Mouse (Mus musculus) embryonic facial prominence, embryonic 10.5 days (tissue): Measurements from ENCODE around the gene Slc7a11. TPM values are rescaled to one million over a fixed set of nuclear protein-coding genes. Genes with fewer than 3 reads are reported as not detected.

Experiments
- DNase-seq: peaks from one replicate; pipeline ENCODE4 v3.0.0-alpha.2; 2017; ENCODE audit warnings: low spot score
- H3K27ac ChIP-seq: fragments of 300-500 bp; sonication (generic); replicated peaks from 2 replicates; pipeline ENCODE4 v1.5.1; 2016; ENCODE audit warnings: mild to moderate bottlenecking
- H3K27me3 ChIP-seq: fragments of 300-500 bp; sonication (generic); replicated peaks from 2 replicates; pipeline ENCODE4 v1.6.1; 2016; ENCODE audit warnings: low read depth, mild to moderate bottlenecking; ENCODE audit not compliant: poor library complexity, severe bottlenecking
- H3K36me3 ChIP-seq: fragments of 300-500 bp; sonication (generic); replicated peaks from 2 replicates; pipeline ENCODE4 v1.6.1; 2016; ENCODE audit warnings: mild to moderate bottlenecking, moderate library complexity
- H3K4me1 ChIP-seq: fragments of 300-500 bp; sonication (generic); 2 replicates; pipeline ENCODE4 v1.6.1; 2016
- H3K4me3 ChIP-seq: fragments of 300-500 bp; sonication (generic); 2 replicates; pipeline ENCODE4 v1.5.1; 2016; ENCODE audit warnings: mild to moderate bottlenecking, moderate library complexity
- H3K9me3 ChIP-seq: fragments of 300-500 bp; sonication (generic); 2 replicates; pipeline ENCODE4 v1.6.1; 2016; ENCODE audit warnings: mild to moderate bottlenecking
- WGBS: fragments of 180-500 bp; shearing (Covaris S2); methylation state at CpG from one replicate; pipeline ENCODE4 v1.1.7; 2016; 5-methylcytosine and 5-hydroxymethylcytosine counted together
- polyA plus RNA-seq: library from polyadenylated mRNA; unstranded; fragments of >200 nt; fragmentation: Nextera tagmentation; extraction: Ambion mirVana; gene quantifications from 2 replicates; pipeline ENCODE4 v1.2.1, GENCODE M21; 2016

Slc7a11 gene
- polyA plus RNA-seq: 1.3 and 1.5 TPM in 2 replicates

DNA sequence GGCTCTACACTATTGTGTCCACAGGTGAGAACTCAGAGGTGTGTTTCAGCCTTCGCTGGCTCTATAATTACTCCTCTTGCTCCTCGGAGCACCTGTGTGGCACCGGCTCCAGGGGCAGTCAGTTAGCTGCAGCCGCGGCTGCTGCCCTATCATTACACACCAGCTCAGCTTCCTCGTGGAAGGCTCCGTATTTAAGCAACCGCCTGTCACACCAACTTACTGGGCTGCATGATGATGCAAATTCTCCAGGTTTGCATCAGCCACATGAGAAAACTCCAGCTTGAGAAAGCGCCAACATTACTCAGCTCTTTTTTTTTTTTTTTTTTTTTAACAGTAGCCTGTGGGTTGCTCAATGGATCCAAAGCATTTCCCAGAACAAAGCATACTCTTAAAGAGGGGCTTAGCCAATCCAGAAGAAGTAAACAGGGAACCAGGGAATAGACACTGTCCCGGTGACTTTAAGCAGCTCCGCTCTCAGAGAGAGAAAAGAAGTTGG is at the start of gene Slc7a11:
Slc7a11 (minus strand) TSS at position 194 of the 496 bp plus-strand sequence.
- Histone ChIP-seq H3K9me3 (no peaks in the 10 kb centered on the region), H3K27ac (peak within 1 kb of the TSS; percentile 67), H3K36me3 (no peaks in the 10 kb centered on the region), H3K27me3 (no peaks in the 10 kb centered on the region), H3K4me1 (peaks cover 33% of the 10 kb centered on the region), H3K4me3 (peak within 1 kb of the TSS; percentile 52)
- DNase-seq: peak; percentile 63
- WGBS: 2% methylated on average over 11 of the region's 11 CpGs

DNA sequence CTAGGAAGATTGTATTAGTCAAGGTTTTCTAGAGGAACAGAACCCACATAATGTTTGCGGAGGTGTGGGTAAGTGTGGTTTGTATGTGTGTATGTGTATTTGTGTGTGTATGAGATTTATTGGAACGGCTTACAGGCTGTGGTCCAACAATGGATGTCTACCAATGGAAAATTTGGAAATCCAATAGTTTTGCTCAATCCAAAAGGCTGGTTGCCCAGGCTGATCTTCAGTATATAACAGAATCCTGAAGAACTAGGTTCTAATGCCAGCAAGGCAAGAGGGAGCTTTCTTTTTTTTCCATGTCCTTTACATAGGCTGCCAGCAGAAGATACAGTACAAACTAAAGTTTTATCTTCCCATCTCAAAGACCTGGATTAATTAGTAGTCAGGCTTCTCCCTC is 48.3 kb upstream of the Slc7a11 start:
- no peaks in the 10 kb centered on the region for H3K27me3 ChIP-seq
- H3K4me3 ChIP-seq: no peak overlapping the region
- no peak overlapping the region for H3K27ac ChIP-seq
- H3K4me1 ChIP-seq: no peaks in the 10 kb centered on the region
- H3K9me3 ChIP-seq: 0 out of 2 replicates have a peak, but pooled peaks cover 3% of the 10 kb centered on the region
- DNase-seq: no peak
- 98% methylated on average over 2 of the region's 2 CpGs for WGBS
- H3K36me3 ChIP-seq: no peaks in the 10 kb centered on the region

DNA sequence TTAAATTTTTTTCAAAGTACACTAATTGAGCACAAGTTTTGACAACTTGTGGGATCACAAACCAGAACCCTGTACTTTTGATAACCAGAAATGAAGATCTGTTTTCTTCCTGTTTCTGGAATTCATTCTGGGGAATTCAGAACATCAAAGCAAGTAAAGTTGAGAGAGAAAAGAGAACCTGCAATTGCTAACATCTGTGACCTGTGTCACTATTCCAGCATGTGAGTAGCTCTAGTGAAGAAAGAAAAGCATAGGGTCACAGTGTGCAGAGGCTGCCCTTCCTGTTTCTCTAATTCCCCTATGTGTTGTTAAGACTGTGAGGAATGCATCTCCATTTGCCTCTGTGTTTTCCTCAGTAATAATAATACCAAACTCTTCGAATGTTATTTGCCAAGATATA is 40.7 kb upstream of the Slc7a11 start:
- H3K4me1 ChIP-seq: peaks cover 23% of the 10 kb centered on the region
- H3K36me3 ChIP-seq: no peaks in the 10 kb centered on the region
- no peaks in the 10 kb centered on the region for H3K27me3 ChIP-seq
- peak; percentile 31 for DNase-seq
- H3K9me3 ChIP-seq: no peaks in the 10 kb centered on the region
- H3K4me3 ChIP-seq: no peak overlapping the region
- H3K27ac ChIP-seq: no peak overlapping the region
- WGBS: 32% methylated on average over 1 of the region's 1 CpGs

DNA sequence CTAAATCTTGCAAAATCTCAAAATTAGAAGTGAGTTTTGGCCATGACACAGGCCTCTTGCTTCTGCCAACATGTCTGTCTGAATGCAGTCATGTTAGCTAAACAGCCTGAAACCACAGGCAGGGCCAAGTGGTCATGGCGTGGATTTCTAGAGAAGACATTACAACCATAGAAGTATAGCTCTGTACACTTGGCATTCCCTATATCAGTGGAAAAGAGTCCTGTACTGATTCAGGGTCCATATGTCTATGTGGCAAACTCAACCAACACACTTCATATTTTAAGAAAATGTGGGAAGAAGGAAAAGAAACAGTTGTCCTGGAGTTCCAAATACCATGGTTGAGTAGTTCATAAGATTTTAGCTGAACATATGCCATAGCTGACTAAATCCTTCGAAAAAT is 18.8 kb upstream of the Slc7a11 start:
- Histone ChIP-seq H3K4me1 (no peaks in the 10 kb centered on the region), H3K27me3 (no peaks in the 10 kb centered on the region), H3K36me3 (no peaks in the 10 kb centered on the region), H3K27ac (no peak overlapping the region), H3K4me3 (no peak overlapping the region), H3K9me3 (no peaks in the 10 kb centered on the region)
- DNase-seq: no peak
- 88% methylated on average over 2 of the region's 2 CpGs for WGBS

- H3K27ac ChIP-seq: no peak overlapping the region
- H3K4me3 ChIP-seq: no peak overlapping the region
- WGBS: 91% methylated on average over 5 of the region's 5 CpGs
- no peaks in the 10 kb centered on the region for H3K4me1 ChIP-seq
- H3K9me3 ChIP-seq: no peaks in the 10 kb centered on the region
- H3K27me3 ChIP-seq: no peaks in the 10 kb centered on the region
- no peak for DNase-seq
- H3K36me3 ChIP-seq: no peaks in the 10 kb centered on the region
These were observed 13.7 kb upstream of the Slc7a11 start for GRCm38 (mm10) chr3:50457136-50457535.

GRCm38 (mm10) chr3:50456564-50456963 is 13.2 kb upstream of the Slc7a11 start:
- no peaks in the 10 kb centered on the region for H3K27me3 ChIP-seq
- no peaks in the 10 kb centered on the region for H3K4me1 ChIP-seq
- 86% methylated on average over 4 of the region's 4 CpGs for WGBS
- H3K27ac ChIP-seq: no peak overlapping the region
- no peaks in the 10 kb centered on the region for H3K9me3 ChIP-seq
- no peak for DNase-seq
- no peaks in the 10 kb centered on the region for H3K36me3 ChIP-seq
- H3K4me3 ChIP-seq: no peak overlapping the region

DNA sequence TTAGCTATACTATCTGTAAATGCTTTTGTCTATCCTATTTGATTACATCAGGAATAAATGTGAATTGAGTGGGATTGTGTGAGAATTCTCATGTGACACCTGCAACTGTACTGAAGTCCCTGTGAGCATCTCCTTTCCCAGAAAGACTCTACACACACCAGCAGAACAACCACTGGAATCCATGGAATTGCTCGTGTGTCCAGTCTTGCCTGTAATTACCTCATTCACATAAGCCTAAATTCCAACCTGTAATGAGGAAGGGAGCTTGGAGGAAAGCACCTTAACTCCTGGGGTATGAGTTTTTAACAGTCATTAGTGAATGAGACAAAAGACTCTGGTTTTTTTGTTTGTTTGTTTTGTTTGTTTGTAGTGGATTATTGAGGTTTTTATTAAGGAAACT is 12.6 kb upstream of the Slc7a11 start:
- Histone ChIP-seq H3K36me3 (no peaks in the 10 kb centered on the region), H3K4me3 (no peak overlapping the region), H3K4me1 (no peaks in the 10 kb centered on the region), H3K27ac (no peak overlapping the region), H3K9me3 (no peaks in the 10 kb centered on the region), H3K27me3 (no peaks in the 10 kb centered on the region)
- 64% methylated on average over 1 of the region's 1 CpGs for WGBS
- DNase-seq: no peak

DNA sequence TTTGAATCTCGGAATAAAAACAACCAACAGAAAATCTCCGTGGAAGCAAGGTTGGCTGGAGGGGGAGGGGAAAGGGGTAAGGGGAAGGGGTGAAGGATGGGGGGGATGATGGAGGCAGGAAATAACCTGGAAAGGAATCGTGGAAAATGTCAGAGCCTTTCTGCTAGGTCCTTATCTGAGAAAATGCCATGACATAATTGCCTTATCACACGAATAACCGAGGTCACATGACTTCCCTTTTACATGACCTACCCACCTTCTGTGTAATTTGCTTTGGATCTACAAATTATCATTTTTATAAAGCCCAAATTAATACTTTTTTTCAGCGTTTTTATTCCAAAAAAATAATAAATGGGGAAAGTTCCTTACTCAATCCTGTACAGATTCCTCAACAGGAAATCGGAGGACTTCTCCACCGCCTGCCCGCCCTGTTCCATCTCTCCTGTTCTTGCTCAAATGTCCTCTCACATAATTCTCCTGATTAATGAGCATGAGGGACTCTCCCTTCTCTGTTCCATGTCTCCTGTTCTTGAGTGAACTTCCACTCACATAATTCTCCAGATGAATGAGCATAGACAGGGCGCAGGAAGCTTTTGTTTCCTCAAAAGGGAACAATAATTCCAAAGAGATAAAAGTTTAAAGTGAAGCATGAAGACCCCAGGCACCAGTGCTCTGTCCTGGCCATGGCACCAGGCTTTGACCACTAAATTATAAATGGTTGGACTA is 1.8 kb upstream of the Slc7a11 start:
- 69% methylated on average over 10 of the region's 10 CpGs for WGBS
- peaks cover 27% of the 10 kb centered on the region for H3K4me1 ChIP-seq
- H3K27ac ChIP-seq: no peak overlapping the region
- no peaks in the 10 kb centered on the region for H3K9me3 ChIP-seq
- no peak for DNase-seq
- H3K36me3 ChIP-seq: no peaks in the 10 kb centered on the region
- no peaks in the 10 kb centered on the region for H3K27me3 ChIP-seq
- H3K4me3 ChIP-seq: no peak overlapping the region

GRCm38 (mm10) chr3:50443942-50444341 is 528 bp upstream of the Slc7a11 start:
- WGBS: 17% methylated on average over 9 of the region's 9 CpGs
- DNase-seq: no peak
- Histone ChIP-seq H3K27ac (peak overlapping the region; percentile 67), H3K4me1 (peaks cover 29% of the 10 kb centered on the region), H3K9me3 (no peaks in the 10 kb centered on the region), H3K4me3 (peak overlapping the region; percentile 52), H3K36me3 (no peaks in the 10 kb centered on the region), H3K27me3 (no peaks in the 10 kb centered on the region)

DNA sequence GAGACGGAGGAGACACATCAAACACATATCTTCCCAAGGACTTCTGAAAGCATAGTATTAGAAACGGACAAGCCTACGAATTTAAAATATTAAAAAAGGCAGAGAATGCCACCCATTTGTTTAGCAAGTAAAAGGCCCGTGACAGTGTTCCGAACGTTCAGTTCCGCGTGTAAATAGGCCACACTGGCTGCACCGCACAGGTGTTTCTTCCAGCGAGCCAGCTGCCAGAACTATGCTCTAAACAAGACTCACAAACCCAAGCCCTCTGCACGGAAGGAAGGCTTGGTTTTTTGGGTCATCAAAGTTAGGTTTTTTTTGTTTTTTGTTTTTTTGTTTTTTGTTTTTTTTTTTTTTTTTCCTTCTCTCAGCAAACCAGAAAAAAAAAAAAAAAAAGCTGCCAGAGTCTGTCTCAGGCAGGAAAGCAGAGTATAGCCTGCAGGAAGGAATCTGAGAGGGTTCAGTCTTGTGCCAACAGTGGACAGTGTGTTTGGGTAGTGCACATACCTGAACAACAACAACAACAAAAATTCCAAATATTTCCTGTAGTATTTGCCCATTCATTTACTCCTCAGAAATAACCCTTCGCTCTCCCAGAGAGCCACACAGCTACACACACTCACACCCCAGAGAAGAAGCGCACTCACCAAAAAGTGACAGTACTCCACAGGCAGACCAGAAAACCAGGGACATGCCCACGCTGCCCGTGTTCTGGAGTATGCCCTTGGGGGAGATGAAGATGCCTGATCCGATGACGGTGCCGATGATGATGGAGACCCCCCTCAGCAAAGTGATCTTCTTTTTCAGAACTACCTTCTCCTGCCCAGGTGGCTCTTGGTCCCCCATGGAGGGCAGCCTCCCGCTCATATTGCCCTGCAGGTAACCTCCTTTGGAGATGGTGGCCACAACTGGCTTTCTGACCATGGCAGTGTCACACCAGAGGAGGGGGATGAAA is 797 bp downstream of the Slc7a11 start:
- Histone ChIP-seq H3K27ac (peak overlapping the region; percentile 67; the same call in 1 of the 2 replicates), H3K36me3 (no peaks in the 10 kb centered on the region), H3K9me3 (no peaks in the 10 kb centered on the region), H3K4me3 (peak overlapping the region; percentile 52), H3K27me3 (no peaks in the 10 kb centered on the region), H3K4me1 (peaks cover 40% of the 10 kb centered on the region)
- 64% methylated on average over 19 of the region's 19 CpGs for WGBS
- DNase-seq: peak; percentile 13

DNA sequence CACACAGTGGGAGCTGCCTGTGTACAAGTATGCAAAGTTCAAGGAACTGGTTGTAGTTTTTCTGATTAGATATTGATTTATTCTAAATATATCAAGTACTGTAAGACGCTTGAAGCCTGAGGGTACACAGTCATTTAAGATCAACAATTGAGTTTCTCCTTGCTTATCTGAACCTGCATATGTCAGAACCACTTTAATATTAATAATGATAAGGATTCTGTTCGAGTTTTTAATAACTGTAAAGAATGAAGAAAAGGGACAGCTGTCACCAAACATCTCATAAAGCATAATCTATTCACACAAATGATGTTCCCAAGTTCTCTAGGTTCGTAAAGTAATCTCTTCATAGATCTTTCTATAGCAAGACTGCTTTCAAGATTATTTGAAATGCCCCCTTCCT is 2.1 kb downstream of the Slc7a11 start:
- Histone ChIP-seq H3K36me3 (no peaks in the 10 kb centered on the region), H3K4me1 (peaks cover 40% of the 10 kb centered on the region), H3K9me3 (no peaks in the 10 kb centered on the region), H3K4me3 (no peak overlapping the region), H3K27me3 (no peaks in the 10 kb centered on the region), H3K27ac (no peak overlapping the region)
- no peak for DNase-seq
- 88% methylated on average over 3 of the region's 3 CpGs for WGBS

DNA sequence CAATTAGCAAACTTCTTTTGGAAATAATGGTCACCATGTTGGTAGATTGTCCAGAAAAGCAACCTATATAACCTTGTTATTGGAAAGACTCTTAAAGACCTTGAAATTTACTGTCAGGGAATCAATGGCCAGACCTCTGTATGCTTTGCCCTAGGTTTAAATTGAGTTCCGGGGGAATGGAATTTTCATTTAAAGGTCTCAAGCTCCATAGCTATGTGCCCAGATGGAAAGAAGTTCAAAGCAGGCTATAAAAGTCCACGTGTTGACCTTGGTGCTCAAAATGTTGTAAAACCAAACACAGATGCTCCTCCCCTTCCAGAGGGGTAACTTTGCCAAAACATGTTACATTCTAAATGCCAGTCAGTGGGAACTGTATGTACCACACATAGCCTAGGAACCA is 3.0 kb downstream of the Slc7a11 start:
- WGBS: 80% methylated on average over 2 of the region's 2 CpGs
- Histone ChIP-seq H3K4me1 (peaks cover 39% of the 10 kb centered on the region), H3K4me3 (no peak overlapping the region), H3K27me3 (no peaks in the 10 kb centered on the region), H3K27ac (no peak overlapping the region), H3K9me3 (no peaks in the 10 kb centered on the region), H3K36me3 (no peaks in the 10 kb centered on the region)
- no peak for DNase-seq
